Mouse (Mus musculus) heart, embryonic 13.5 days (tissue): ENCODE results near the gene Rfx3. TPM values are rescaled to one million over a fixed set of nuclear protein-coding genes. Genes with fewer than 3 reads are reported as not detected.

Experiments
- ATAC-seq: fragments of 200-750 bp; cut with Nextera tagmentation; 2 replicates; pipeline ENCODE4 v1.8.0; 2017; ENCODE audit warnings: moderate TSS enrichment; ENCODE audit not compliant: insufficient number of reproducible peaks, low FRiP score, low TSS enrichment; ENCODE audit errors: extremely low read depth
- H3K27ac ChIP-seq: fragments of 300-500 bp; sonication (generic); replicated peaks from 2 replicates; pipeline ENCODE4 v1.5.1; 2015; ENCODE audit warnings: moderate library complexity, mild to moderate bottlenecking, inconsistent platforms
- H3K27me3 ChIP-seq: fragments of 300-500 bp; sonication (generic); replicated peaks from 2 replicates; pipeline ENCODE4 v1.6.1; 2015; ENCODE audit warnings: mild to moderate bottlenecking, inconsistent platforms
- H3K36me3 ChIP-seq: fragments of 300-500 bp; sonication (generic); 2 replicates; pipeline ENCODE4 v1.6.1; 2015; ENCODE audit warnings: mild to moderate bottlenecking, inconsistent platforms
- H3K4me1 ChIP-seq: fragments of 300-500 bp; sonication (generic); 2 replicates; pipeline ENCODE4 v1.6.1; 2015; ENCODE audit warnings: inconsistent platforms
- H3K4me2 ChIP-seq: fragments of 300-500 bp; sonication (generic); 2 replicates; pipeline ENCODE4 v1.6.1; 2015; ENCODE audit warnings: inconsistent platforms, mild to moderate bottlenecking, moderate library complexity
- H3K4me3 ChIP-seq: fragments of 300-500 bp; sonication (generic); 2 replicates; pipeline ENCODE4 v1.5.1; 2015; ENCODE audit warnings: moderate library complexity, mild to moderate bottlenecking, inconsistent platforms
- H3K9ac ChIP-seq: fragments of 300-500 bp; sonication (generic); 2 replicates; pipeline ENCODE4 v1.6.1; 2015; ENCODE audit warnings: inconsistent platforms, mild to moderate bottlenecking, moderate library complexity
- H3K9me3 ChIP-seq: fragments of 300-500 bp; sonication (generic); 2 replicates; pipeline ENCODE4 v1.6.1; 2016; ENCODE audit warnings: inconsistent platforms
- WGBS: fragments of 180-500 bp; shearing (Covaris S2); methylation state at CpG from one replicate; pipeline ENCODE4 v1.1.7; 2015; ENCODE audit warnings: mixed read lengths; 5-methylcytosine and 5-hydroxymethylcytosine counted together
- polyA plus RNA-seq: library from polyadenylated mRNA; unstranded; fragments of >200 nt; fragmentation: Nextera tagmentation; extraction: Ambion mirVana; gene quantifications from 2 replicates; pipeline ENCODE4 v1.2.1, GENCODE M21; 2015

Gene Rfx3
- 5.4 and 7.8 TPM in 2 replicates for polyA plus RNA-seq

DNA sequence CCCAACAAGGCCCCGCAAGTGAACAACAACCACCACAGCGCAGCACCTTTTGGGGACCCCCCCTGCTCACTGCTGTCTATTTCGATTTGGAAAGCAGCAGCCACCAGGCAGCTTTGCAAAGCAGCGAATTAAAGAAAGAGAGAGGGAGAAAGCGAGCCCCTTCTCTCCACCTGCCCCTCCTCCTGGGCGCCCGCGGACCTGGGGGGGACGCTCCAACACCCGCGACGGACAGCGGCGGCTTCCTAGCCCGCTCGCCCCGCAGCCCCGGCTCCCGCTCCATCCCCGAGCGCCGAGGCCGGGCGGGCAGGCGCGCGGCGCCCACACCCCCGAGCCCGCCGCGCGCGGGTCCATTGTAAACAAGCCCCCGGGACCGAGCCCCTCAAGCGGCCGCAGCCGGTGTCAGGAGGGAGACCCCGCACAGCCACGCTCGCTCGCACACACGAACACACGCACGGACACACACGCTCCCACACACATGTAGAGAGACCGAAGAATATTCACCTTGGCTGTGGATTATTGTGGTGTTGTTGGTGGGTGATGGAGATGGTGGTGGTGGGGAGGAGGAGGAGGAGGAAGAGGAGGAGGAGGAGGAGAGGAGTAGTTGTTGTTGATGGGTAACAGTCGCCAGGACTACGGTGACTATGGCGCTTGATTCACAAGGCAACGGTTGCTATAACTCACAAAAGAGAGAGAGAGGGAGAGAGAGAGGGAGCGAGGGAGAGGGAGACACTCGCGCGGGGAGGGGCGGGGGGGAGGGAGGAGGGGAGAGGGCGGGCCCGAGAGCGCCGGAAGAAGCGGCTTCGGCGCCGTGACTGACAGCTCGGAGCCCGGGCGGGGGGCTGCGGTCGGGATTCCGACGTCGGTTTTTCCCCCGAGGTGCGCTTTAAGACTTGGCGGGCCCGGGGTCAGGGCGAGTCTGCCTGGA is at the start of gene Rfx3:
TSS of gene Rfx3 (minus strand) at position 696 of the 925 bp plus-strand sequence.
- Histone ChIP-seq H3K4me3 (peak within 1 kb of the TSS; percentile 97), H3K4me1 (peaks cover 5% of the 10 kb centered on the region), H3K4me2 (peak within 1 kb of the TSS; percentile 88), H3K27me3 (no peaks in the 10 kb centered on the region), H3K9ac (peak within 1 kb of the TSS; percentile 96), H3K9me3 (no peaks in the 10 kb centered on the region), H3K27ac (peak within 1 kb of the TSS; percentile 100), H3K36me3 (no peaks in the 10 kb centered on the region)
- ATAC-seq, result peak; percentile 84
- under 1% methylated on average over 73 of the region's 78 CpGs for WGBS

DNA sequence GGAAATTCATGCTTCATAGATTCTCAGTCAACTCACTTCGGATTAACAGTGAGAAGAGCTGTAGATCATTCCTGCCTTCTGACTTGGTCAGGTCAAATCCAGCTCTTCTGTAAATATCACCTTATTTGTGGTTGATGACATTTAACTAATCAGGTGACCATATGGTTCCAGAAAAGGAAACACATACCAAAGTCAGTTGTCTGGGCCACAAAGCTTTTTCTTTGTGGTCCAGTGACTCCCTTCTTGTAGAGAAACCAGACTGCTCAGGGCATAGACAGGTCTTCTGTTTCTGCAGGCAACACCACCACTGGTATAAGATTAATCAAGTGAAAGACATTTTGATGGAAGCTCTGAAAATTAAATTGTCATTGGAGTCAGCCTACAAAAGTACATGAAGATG is 41.1 kb upstream of the Rfx3 start:
- H3K27me3 ChIP-seq, result no peaks in the 10 kb centered on the region
- H3K36me3 ChIP-seq, result no peaks in the 10 kb centered on the region
- no peak overlapping the region for H3K4me2 ChIP-seq
- no peak overlapping the region for H3K9ac ChIP-seq
- 60% methylated on average over 1 of the region's 1 CpGs for WGBS
- H3K27ac ChIP-seq, result no peak overlapping the region
- H3K4me3 ChIP-seq, result no peak overlapping the region
- H3K4me1 ChIP-seq, result 0 out of 2 replicates have a peak, but pooled peaks cover 3% of the 10 kb centered on the region
- no peak for ATAC-seq
- no peaks in the 10 kb centered on the region for H3K9me3 ChIP-seq

DNA sequence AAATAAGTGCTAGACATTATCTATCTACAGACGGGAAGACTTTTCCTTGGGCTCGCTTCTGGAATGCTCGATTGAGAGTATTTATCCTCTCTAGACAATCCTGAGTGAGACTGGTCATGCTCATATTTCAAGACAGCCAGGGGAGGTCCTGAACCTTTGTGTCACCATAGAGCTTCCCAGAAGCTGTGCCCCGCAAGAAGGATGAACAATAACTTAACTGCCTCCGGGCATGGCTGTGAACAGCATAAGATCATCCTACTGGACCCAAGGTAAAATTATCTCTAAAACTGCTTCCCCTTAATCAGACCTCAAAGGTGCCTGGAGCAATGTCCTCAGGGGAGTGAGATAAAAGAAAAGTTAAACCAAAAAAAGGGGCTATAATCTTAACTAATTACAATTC is 40.6 kb upstream of the Rfx3 start:
- Histone ChIP-seq H3K4me1 (0 out of 2 replicates have a peak, but pooled peaks cover under 1% of the 10 kb centered on the region), H3K27ac (no peak overlapping the region), H3K27me3 (no peaks in the 10 kb centered on the region), H3K4me3 (no peak overlapping the region), H3K9me3 (no peaks in the 10 kb centered on the region), H3K36me3 (no peaks in the 10 kb centered on the region), H3K9ac (no peak overlapping the region), H3K4me2 (no peak overlapping the region)
- ATAC-seq, result no peak
- WGBS, result 74% methylated on average over 5 of the region's 5 CpGs

DNA sequence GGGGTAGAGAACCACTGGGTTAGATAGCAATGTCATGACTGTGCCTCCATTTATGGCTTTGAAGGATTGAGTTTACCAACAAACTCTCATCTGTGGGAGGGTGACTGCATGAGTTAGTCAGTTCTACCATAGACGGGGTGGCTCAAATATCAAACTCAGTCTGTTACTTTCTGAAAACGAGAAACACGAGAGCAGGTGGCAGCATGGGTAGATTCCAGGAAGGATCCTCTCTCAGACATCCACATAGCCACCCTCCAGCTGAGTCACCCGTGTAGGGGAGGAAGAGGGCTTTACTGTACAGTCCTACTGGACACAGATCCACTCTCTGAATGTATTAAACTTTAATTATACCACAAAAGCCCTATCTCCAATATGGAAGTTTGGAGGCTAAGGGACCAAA is 38.3 kb upstream of the Rfx3 start:
- WGBS, result 80% methylated on average over 4 of the region's 4 CpGs
- no peak for ATAC-seq
- Histone ChIP-seq H3K27me3 (no peaks in the 10 kb centered on the region), H3K9me3 (no peaks in the 10 kb centered on the region), H3K4me2 (no peak overlapping the region), H3K4me1 (no peaks in the 10 kb centered on the region), H3K27ac (no peak overlapping the region), H3K9ac (no peak overlapping the region), H3K36me3 (no peaks in the 10 kb centered on the region), H3K4me3 (no peak overlapping the region)

DNA sequence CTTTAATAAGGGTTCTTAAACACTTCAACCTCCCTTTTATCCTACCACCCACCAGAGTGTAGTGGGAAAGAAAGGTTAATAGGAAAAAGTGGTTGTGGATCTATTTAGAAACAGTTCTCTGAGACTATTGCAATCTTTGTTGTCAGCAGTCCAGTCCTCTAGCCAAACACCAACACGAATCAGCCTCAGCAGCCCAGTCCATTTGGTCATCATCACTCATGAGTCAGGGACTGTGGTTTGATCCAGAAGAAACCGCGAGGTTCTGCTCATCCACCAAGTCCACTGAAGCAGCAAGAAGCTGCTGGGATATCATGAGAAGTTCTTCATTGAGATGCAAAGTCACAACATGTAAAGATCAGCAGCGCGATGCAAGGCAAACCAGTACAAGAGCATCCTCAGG is 35.8 kb upstream of the Rfx3 start:
- no peaks in the 10 kb centered on the region for H3K4me1 ChIP-seq
- no peak overlapping the region for H3K27ac ChIP-seq
- H3K27me3 ChIP-seq, result no peaks in the 10 kb centered on the region
- H3K36me3 ChIP-seq, result no peaks in the 10 kb centered on the region
- no peak overlapping the region for H3K4me3 ChIP-seq
- H3K9ac ChIP-seq, result no peak overlapping the region
- no peaks in the 10 kb centered on the region for H3K9me3 ChIP-seq
- ATAC-seq, result no peak
- WGBS, result 88% methylated on average over 5 of the region's 5 CpGs
- no peak overlapping the region for H3K4me2 ChIP-seq

DNA sequence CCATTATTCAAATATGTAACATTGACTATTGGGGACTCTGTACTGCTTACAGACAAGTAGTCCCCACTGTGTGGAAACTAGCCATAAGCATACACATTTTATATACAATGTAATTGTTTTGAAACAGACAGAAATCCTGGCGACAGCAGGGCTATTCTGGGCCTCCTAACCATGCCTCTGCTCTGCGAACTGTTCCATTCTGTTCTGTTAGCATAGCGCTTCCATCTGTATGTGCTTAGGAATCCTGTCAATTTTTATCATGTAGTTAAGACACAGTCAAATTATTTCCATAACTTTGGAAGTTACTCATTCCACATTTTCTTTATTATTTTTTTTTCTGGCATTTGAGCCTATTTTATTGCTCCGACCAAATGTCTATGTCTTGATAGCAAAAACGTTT is 34.0 kb upstream of the Rfx3 start:
- no peaks in the 10 kb centered on the region for H3K4me1 ChIP-seq
- WGBS, result 55% methylated on average over 5 of the region's 5 CpGs
- H3K27me3 ChIP-seq, result no peaks in the 10 kb centered on the region
- H3K36me3 ChIP-seq, result no peaks in the 10 kb centered on the region
- H3K27ac ChIP-seq, result no peak overlapping the region
- H3K4me2 ChIP-seq, result no peak overlapping the region
- ATAC-seq, result no peak
- no peak overlapping the region for H3K4me3 ChIP-seq
- no peaks in the 10 kb centered on the region for H3K9me3 ChIP-seq
- H3K9ac ChIP-seq, result no peak overlapping the region

DNA sequence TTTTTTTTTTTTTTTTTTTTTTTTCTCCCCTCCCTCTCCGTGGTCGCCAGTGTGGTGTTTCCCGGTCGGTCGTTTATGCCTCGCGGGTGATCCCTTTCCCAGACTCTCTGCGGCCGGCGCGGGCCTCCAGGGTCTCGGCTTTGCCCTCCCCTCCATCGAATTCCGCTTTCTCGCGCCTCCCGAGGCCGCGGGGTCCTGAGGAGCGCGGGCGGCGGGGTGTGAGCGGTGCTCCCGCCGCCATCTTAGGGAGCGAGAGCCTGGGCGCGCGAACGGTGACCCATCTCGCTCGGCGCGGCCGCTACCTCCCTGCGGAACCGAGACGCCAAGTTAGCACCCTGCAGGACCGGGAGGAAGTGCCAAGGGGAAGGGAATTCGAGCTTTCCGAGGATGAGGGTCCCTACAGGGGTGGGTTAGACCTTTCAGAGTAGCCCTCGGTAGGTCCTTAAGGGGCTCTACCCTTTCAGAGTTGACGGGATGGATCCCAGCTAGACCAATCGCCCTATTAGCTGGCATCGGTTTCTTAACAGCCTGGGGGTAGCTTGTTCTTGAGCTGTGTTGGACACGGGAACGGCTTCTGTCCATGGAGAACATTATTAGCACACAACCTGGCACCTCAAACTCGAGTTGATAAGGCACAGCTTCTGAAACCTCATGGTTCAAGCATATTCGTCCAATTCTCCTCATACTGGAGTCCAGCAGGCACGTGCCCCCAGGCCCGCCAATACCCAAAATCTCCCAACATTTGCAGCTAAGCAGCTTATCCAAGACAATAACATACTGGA is 943 bp upstream of the Rfx3 start:
- Histone ChIP-seq H3K9me3 (no peaks in the 10 kb centered on the region), H3K27me3 (no peaks in the 10 kb centered on the region), H3K9ac (peak overlapping the region; percentile 96), H3K4me2 (peak overlapping the region; percentile 88), H3K36me3 (no peaks in the 10 kb centered on the region), H3K27ac (peak overlapping the region; percentile 100), H3K4me1 (peaks cover 5% of the 10 kb centered on the region), H3K4me3 (peak overlapping the region; percentile 97)
- ATAC-seq, result peak; percentile 38
- WGBS, result 1% methylated on average over 52 of the region's 52 CpGs

DNA sequence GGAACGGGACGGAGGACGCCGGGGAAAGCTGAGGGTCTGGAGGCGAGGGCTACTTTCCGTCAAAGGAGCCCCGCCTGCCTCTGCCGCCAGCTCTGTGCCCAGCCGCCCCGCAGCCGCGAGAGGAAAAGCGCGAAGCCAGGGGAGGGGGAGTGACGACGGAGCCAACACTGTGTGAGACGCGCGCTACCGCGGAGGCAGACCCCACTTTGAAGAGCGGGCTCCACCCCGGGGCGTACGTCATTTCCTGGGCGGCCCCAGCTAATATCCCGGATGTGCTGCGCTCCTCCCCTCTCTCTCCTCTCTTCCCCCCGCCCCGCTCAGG is 391 bp upstream of the Rfx3 start:
- no peaks in the 10 kb centered on the region for H3K36me3 ChIP-seq

DNA sequence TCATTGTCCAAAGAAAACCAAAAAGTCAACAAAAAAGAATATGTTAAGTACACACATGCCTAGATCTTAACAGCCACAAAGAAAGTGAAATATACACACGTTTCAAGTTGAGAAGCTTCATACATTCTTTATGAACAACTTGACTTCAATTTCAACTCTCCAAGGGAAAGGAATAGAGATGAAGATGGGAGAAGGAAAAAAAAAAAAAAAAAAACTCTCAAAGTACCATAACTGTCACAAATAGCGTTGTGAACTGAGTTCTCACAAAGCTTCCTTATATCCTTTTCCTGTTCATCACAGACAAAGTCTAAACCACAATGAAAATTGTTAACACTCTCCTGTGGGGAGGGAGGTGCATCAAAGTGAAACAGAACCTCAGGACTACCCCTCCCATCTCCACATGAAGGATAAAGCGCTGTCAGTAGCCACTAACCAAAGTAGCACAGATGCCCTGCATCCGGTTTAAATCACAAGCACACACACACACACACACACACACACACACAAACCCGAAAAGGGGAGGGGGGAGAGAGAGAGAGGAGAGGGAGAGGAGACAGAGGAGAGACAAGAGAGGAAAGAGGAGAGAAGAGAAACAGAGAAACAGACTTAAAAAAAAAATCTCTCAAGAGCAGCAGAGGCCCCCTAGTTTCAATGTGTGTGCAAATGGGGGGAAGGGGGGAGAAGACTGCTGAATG is 1.2 kb downstream of the Rfx3 start:
- no peaks in the 10 kb centered on the region for H3K9me3 ChIP-seq
- H3K4me1 ChIP-seq, result peaks cover 5% of the 10 kb centered on the region
- H3K4me2 ChIP-seq, result peak overlapping the region; percentile 88
- H3K36me3 ChIP-seq, result no peaks in the 10 kb centered on the region
- H3K27me3 ChIP-seq, result no peaks in the 10 kb centered on the region
- peak overlapping the region; percentile 97 for H3K4me3 ChIP-seq
- H3K27ac ChIP-seq, result peak overlapping the region; percentile 100
- 2% methylated on average over 5 of the region's 5 CpGs for WGBS
- no peak for ATAC-seq
- peak overlapping the region; percentile 96 for H3K9ac ChIP-seq

More for the DNA sequence above, 391 bp upstream of the Rfx3 start:
- WGBS, result 0% methylated on average over 23 of the region's 30 CpGs
- Histone ChIP-seq H3K27me3 (no peaks in the 10 kb centered on the region), H3K9ac (peak overlapping the region; percentile 96), H3K4me2 (peak overlapping the region; percentile 88), H3K27ac (peak overlapping the region; percentile 100), H3K9me3 (no peaks in the 10 kb centered on the region), H3K4me1 (peaks cover 5% of the 10 kb centered on the region), H3K4me3 (peak overlapping the region; percentile 97)
- peak; percentile 98 for ATAC-seq

DNA sequence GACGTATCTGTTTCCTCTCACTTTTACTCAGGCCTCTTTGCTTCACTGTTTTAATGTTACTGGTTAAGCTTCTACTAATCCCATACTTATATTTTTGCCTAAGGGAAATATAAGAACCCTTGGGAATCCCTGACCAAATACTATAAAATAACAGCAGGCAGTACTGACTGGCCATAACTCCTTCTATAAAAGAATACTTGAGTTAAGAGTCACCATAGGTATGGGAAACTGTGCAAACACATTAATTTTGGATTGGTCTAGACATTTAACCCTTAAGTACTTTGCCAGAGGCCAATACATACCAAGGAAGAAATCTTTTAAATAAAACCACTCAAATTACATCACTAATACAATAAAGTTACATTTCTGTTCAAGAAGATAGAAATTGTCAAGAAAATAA is 6.8 kb downstream of the Rfx3 start:
- Histone ChIP-seq H3K4me2 (peak overlapping the region; percentile 24; the same call in 1 of the 2 replicates), H3K4me1 (peaks cover 13% of the 10 kb centered on the region), H3K9me3 (no peaks in the 10 kb centered on the region), H3K4me3 (no peak overlapping the region), H3K27me3 (no peaks in the 10 kb centered on the region), H3K9ac (0 out of 2 replicates have a peak overlapping the region, but pooled peaks have one; percentile 12), H3K36me3 (no peaks in the 10 kb centered on the region), H3K27ac (peak overlapping the region; percentile 78)
- 26% methylated on average over 1 of the region's 1 CpGs for WGBS
- no peak for ATAC-seq

DNA sequence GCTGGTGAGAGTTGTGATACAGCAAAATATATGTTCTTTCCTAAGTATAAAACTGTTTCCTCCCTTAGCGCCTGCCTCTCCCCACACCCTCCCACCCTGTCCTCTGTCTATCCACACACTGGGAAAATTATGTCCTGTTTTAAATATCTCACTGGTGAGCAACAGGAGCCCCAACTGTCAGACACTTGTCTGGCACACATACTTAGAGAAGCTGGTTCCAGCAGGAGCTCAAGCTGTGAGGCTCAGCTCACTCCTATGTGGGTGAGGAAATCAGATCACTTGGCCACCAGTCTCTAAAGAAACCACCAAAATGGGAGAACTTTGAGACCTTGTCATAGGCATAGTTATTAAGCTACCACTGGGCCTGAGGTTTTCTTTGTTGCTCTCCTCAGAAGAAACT is 7.5 kb downstream of the Rfx3 start:
- no peaks in the 10 kb centered on the region for H3K36me3 ChIP-seq
- 27% methylated on average over 1 of the region's 1 CpGs for WGBS
- peaks cover 13% of the 10 kb centered on the region for H3K4me1 ChIP-seq
- H3K4me2 ChIP-seq, result peak overlapping the region; percentile 24
- no peaks in the 10 kb centered on the region for H3K9me3 ChIP-seq
- H3K27ac ChIP-seq, result peak overlapping the region; percentile 78
- no peak overlapping the region for H3K4me3 ChIP-seq
- peak; percentile 66; the same call in 1 of the 2 replicates for ATAC-seq
- no peaks in the 10 kb centered on the region for H3K27me3 ChIP-seq
- 0 out of 2 replicates have a peak overlapping the region, but pooled peaks have one; percentile 8 for H3K9ac ChIP-seq
